Mouse (Mus musculus): ENCODE results near the gene Rb1. TPM values are rescaled to one million over a fixed set of nuclear protein-coding genes. Genes with fewer than 3 reads are reported as not detected.
A peak's percentile ranks its signal among the peaks of the same experiment; 100 is the strongest.

Gene Rb1
- polyA plus RNA-seq, 1 experiment from 2014 or later = 13.0 TPM

DNA sequence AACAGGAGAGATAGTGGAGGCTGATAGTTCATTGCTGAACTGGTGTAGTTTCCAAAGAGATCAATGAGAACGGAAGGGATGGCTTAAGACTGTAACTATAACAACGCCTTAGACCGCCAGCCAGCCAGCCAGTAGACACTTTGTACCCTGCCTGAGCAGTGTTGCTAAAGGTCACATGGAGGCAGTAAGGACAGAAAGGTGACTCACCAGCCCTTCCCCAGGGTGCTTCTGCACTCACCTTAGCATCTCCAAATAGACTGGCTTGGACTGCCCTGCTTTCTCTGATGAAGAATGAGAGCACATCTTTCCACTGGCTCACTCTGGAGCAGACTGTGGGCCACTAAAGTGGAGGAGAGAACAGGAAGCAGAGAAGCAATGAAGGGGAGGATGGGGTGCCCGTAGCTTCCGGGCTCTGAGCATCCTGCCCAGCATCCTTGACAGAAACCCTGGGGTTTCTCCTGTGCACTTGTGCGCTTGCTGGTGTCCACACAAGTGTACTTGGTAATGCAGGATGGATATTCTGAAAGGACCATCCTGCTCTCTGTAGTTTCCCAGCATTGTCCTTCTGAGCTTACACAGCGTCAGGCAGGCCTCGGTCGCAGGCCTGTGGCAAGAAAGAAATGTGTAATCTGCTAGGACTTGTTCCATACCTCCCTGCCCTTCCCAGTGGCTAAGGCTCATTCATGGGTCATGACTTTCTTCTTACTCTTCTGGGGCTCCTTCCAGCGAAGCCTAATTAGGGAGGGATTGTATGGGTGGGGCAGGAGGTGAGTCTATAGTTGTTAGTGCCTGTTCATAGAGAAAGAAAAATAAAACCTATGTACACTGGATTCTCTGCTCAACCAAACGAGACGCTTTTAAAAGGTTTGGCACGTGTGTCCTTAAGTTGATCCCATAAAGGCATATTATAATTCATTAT is 155.4 kb downstream of the Rb1 start:
- Histone ChIP-seq H3K36me3 (ENCODE audit: control insufficient read depth, insufficient read depth, low read length) (peaks cover 11% of the 10 kb centered on the region), H3K9ac (ENCODE audit: low read depth, low read length) (no peak overlapping the region), H3K27me3 (replicated peaks; ENCODE audit: control insufficient read depth, insufficient read depth, low read length) (no peaks in the 10 kb centered on the region), H3K4me3 (ENCODE audit: low read length) (no peak overlapping the region), H3K4me2 (ENCODE audit: low read depth, low read length) (no peak overlapping the region), H3K27ac (ENCODE audit: low read length) (no peak overlapping the region), H3K9me3 (ENCODE audit: control insufficient read depth, low read length) (no peaks in the 10 kb centered on the region), H3K4me1 (ENCODE audit: control insufficient read depth, insufficient read depth, low read length) (no peaks in the 10 kb centered on the region; the same call in 1 of the 2 replicates)
- ATAC-seq = peak; percentile 82
- 85% methylated on average over 13 of the region's 13 CpGs for WGBS

GRCm38 (mm10) chr14:73168605-73169004 is 157.0 kb downstream of the Rb1 start:
- Histone ChIP-seq H3K9me3 (ENCODE audit: control insufficient read depth, low read length) (no peaks in the 10 kb centered on the region), H3K4me1 (ENCODE audit: control insufficient read depth, insufficient read depth, low read length) (no peaks in the 10 kb centered on the region; the same call in 1 of the 2 replicates), H3K4me2 (ENCODE audit: low read depth, low read length) (no peak overlapping the region), H3K27me3 (replicated peaks; ENCODE audit: control insufficient read depth, insufficient read depth, low read length) (no peaks in the 10 kb centered on the region), H3K36me3 (ENCODE audit: control insufficient read depth, insufficient read depth, low read length) (peaks cover 11% of the 10 kb centered on the region), H3K9ac (ENCODE audit: low read depth, low read length) (no peak overlapping the region), H3K27ac (ENCODE audit: low read length) (no peak overlapping the region), H3K4me3 (ENCODE audit: low read length) (no peak overlapping the region)
- ATAC-seq = no peak
- WGBS = 89% methylated on average over 6 of the region's 6 CpGs

DNA sequence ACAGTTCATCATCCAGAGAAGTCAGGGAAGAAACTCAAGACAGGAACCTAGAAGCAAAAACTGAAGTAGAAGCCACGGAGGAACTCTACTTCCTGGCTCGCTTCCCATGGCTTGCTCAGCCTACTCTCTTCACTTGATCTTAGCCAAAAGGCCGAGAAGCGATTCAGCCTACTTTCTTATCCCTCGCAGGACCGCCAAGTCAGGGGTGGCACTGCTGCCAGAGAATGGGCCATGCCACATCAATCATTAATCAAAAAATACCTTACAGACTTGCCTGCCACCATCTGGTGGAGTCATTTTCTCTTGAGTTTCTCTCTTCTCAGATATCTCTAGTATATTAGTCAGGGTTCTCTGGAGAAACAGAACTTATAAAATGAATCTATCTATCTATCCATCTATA is 160.5 kb downstream of the Rb1 start:
- Histone ChIP-seq H3K4me3 (ENCODE audit: low read length) (no peak overlapping the region), H3K27ac (ENCODE audit: low read length) (no peak overlapping the region), H3K4me2 (ENCODE audit: low read depth, low read length) (no peak overlapping the region), H3K9ac (ENCODE audit: low read depth, low read length) (no peak overlapping the region), H3K36me3 (ENCODE audit: control insufficient read depth, insufficient read depth, low read length) (peaks cover 10% of the 10 kb centered on the region), H3K9me3 (ENCODE audit: control insufficient read depth, low read length) (no peaks in the 10 kb centered on the region), H3K4me1 (ENCODE audit: control insufficient read depth, insufficient read depth, low read length) (no peaks in the 10 kb centered on the region; the same call in 1 of the 2 replicates), H3K27me3 (replicated peaks; ENCODE audit: control insufficient read depth, insufficient read depth, low read length) (no peaks in the 10 kb centered on the region)
- ATAC-seq = no peak
- 89% methylated on average over 6 of the region's 6 CpGs for WGBS

- 91% methylated on average over 10 of the region's 10 CpGs for WGBS
- no peak overlapping the region for H3K4me3 ChIP-seq (ENCODE audit: low read length)
- no peak overlapping the region for H3K4me2 ChIP-seq (ENCODE audit: low read depth, low read length)
- no peak overlapping the region for H3K27ac ChIP-seq (ENCODE audit: low read length)
- H3K27me3 ChIP-seq (replicated peaks; ENCODE audit: control insufficient read depth, insufficient read depth, low read length) = no peaks in the 10 kb centered on the region
- no peak overlapping the region for H3K9ac ChIP-seq (ENCODE audit: low read depth, low read length)
- no peak for ATAC-seq
- peaks cover 10% of the 10 kb centered on the region for H3K36me3 ChIP-seq (ENCODE audit: control insufficient read depth, insufficient read depth, low read length)
- no peaks in the 10 kb centered on the region for H3K9me3 ChIP-seq (ENCODE audit: control insufficient read depth, low read length)
- H3K4me1 ChIP-seq (ENCODE audit: control insufficient read depth, insufficient read depth, low read length) = no peaks in the 10 kb centered on the region
These were observed 162.1 kb downstream of the Rb1 start for GRCm38 (mm10) chr14:73163363-73163998.

DNA sequence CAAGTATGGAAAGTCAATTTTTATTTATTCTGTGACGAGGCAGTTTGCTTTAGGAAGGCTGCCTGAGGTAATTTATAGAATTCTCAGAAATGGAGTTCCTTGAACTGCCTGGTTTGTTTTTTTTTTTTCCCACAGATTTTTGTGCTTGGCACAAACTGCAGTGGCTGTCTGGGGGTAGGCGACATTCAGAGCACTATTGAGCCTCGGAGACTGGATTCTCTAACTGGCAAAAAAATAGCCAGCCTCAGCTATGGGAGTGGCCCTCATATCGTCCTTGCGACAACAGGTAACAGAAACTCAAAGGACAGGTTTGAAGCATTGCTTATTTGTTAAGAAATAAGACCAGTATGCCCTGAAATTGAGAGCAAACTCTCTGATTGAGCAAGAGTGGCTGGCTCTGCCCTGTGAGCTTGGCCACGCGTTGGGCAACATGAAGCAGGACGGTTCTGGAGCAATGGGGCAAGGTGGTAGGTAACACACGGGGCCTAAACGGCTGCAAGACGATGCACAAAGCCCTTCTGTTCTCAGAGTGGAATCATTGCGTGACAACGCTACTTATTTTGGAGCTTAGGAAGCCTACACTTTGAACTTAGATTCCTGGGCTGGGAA is 163.3 kb downstream of the Rb1 start:
- Histone ChIP-seq H3K36me3 (ENCODE audit: control insufficient read depth, insufficient read depth, low read length) (peaks cover 5% of the 10 kb centered on the region; the same call in 1 of the 2 replicates), H3K9ac (ENCODE audit: low read depth, low read length) (no peak overlapping the region), H3K27me3 (replicated peaks; ENCODE audit: control insufficient read depth, insufficient read depth, low read length) (no peaks in the 10 kb centered on the region), H3K4me1 (ENCODE audit: control insufficient read depth, insufficient read depth, low read length) (no peaks in the 10 kb centered on the region), H3K4me3 (ENCODE audit: low read length) (no peak overlapping the region), H3K9me3 (ENCODE audit: control insufficient read depth, low read length) (no peaks in the 10 kb centered on the region), H3K27ac (ENCODE audit: low read length) (no peak overlapping the region), H3K4me2 (ENCODE audit: low read depth, low read length) (no peak overlapping the region)
- 89% methylated on average over 13 of the region's 13 CpGs for WGBS
- no peak for ATAC-seq

GRCm38 (mm10) chr14:73161303-73161702 is 164.3 kb downstream of the Rb1 start:
- Histone ChIP-seq H3K4me1 (ENCODE audit: control insufficient read depth, insufficient read depth, low read length) (no peaks in the 10 kb centered on the region), H3K9ac (ENCODE audit: low read depth, low read length) (no peak overlapping the region), H3K4me2 (ENCODE audit: low read depth, low read length) (no peak overlapping the region), H3K9me3 (ENCODE audit: control insufficient read depth, low read length) (no peaks in the 10 kb centered on the region), H3K27ac (ENCODE audit: low read length) (no peak overlapping the region), H3K36me3 (ENCODE audit: control insufficient read depth, insufficient read depth, low read length) (peaks cover 4% of the 10 kb centered on the region; the same call in 1 of the 2 replicates), H3K27me3 (replicated peaks; ENCODE audit: control insufficient read depth, insufficient read depth, low read length) (no peaks in the 10 kb centered on the region), H3K4me3 (ENCODE audit: low read length) (no peak overlapping the region)
- 93% methylated on average over 5 of the region's 5 CpGs for WGBS
- ATAC-seq = no peak

DNA sequence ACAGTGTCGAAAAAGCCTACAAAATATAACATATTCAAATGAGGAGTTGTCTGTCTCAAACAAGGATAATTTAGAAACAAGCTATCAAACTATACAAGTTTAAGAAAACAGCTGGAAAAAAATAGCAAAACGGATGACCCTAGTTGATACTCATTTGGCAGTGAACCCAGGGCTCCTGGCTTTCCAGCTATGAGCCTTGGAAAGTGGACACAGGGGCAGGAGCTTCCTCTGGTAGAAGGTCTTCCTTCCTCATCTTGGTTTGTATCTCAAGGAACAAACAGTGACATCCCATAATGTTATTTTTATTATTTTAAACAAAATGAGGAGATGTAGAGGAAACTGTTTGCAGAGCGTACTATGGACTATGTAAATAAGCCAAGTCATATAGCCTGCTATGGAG is 177.5 kb downstream of the Rb1 start:
- H3K9me3 ChIP-seq (ENCODE audit: control insufficient read depth, low read length) = no peaks in the 10 kb centered on the region
- no peak overlapping the region for H3K27ac ChIP-seq (ENCODE audit: low read length)
- H3K4me1 ChIP-seq (ENCODE audit: control insufficient read depth, insufficient read depth, low read length) = peaks cover 5% of the 10 kb centered on the region; the same call in 1 of the 2 replicates
- no peak overlapping the region for H3K9ac ChIP-seq (ENCODE audit: low read depth, low read length)
- ATAC-seq = no peak
- 71% methylated on average over 3 of the region's 3 CpGs for WGBS
- H3K4me2 ChIP-seq (ENCODE audit: low read depth, low read length) = no peak overlapping the region
- H3K4me3 ChIP-seq (ENCODE audit: low read length) = no peak overlapping the region
- no peaks in the 10 kb centered on the region for H3K36me3 ChIP-seq (ENCODE audit: control insufficient read depth, insufficient read depth, low read length)
- no peaks in the 10 kb centered on the region for H3K27me3 ChIP-seq (replicated peaks; ENCODE audit: control insufficient read depth, insufficient read depth, low read length)

DNA sequence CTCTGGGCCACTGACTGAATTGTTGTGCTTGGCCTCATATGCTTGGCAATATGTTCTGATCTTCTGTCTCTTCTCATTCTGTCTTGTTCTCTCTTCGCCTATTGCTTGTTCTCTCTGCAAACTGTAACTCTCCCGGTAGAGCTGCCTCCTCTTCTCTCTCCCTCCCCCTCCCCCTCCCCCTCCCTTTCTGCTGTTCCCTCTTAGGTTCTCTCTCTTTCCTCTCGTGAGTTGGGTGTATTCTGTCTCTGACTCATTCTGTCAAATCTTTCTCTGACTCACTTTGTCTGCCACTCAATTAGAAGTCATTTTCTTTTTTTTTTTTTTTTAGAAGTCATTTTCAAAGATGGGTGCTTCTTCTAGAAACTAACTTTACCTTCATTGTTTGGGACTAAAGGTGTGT is 178.9 kb downstream of the Rb1 start:
- H3K9ac ChIP-seq (ENCODE audit: low read depth, low read length) = no peak overlapping the region
- no peak for ATAC-seq
- H3K4me1 ChIP-seq (ENCODE audit: control insufficient read depth, insufficient read depth, low read length) = peaks cover 5% of the 10 kb centered on the region; the same call in 1 of the 2 replicates
- WGBS = 63% methylated on average over 3 of the region's 3 CpGs
- H3K4me3 ChIP-seq (ENCODE audit: low read length) = no peak overlapping the region
- no peak overlapping the region for H3K4me2 ChIP-seq (ENCODE audit: low read depth, low read length)
- no peak overlapping the region for H3K27ac ChIP-seq (ENCODE audit: low read length)
- H3K27me3 ChIP-seq (replicated peaks; ENCODE audit: control insufficient read depth, insufficient read depth, low read length) = no peaks in the 10 kb centered on the region
- no peaks in the 10 kb centered on the region for H3K9me3 ChIP-seq (ENCODE audit: control insufficient read depth, low read length)
- H3K36me3 ChIP-seq (ENCODE audit: control insufficient read depth, insufficient read depth, low read length) = no peaks in the 10 kb centered on the region

GRCm38 (mm10) chr14:73145531-73145930 is 180.1 kb downstream of the Rb1 start:
- H3K4me1 ChIP-seq (ENCODE audit: control insufficient read depth, insufficient read depth, low read length) = peaks cover 5% of the 10 kb centered on the region; the same call in 1 of the 2 replicates
- 92% methylated on average over 4 of the region's 4 CpGs for WGBS
- H3K9me3 ChIP-seq (ENCODE audit: control insufficient read depth, low read length) = no peaks in the 10 kb centered on the region
- no peaks in the 10 kb centered on the region for H3K36me3 ChIP-seq (ENCODE audit: control insufficient read depth, insufficient read depth, low read length)
- no peak overlapping the region for H3K4me2 ChIP-seq (ENCODE audit: low read depth, low read length)
- H3K9ac ChIP-seq (ENCODE audit: low read depth, low read length) = no peak overlapping the region
- no peak overlapping the region for H3K4me3 ChIP-seq (ENCODE audit: low read length)
- H3K27ac ChIP-seq (ENCODE audit: low read length) = no peak overlapping the region
- no peaks in the 10 kb centered on the region for H3K27me3 ChIP-seq (replicated peaks; ENCODE audit: control insufficient read depth, insufficient read depth, low read length)
- ATAC-seq = no peak

All from intestine, embryonic 16.5 days (tissue).